Mouse (Mus musculus) embryonic stem cell, embryonic (primary cell): Measurements from ENCODE around the gene Bmp2k.
"Not testable (repeated sequence)": the region's sequence is repeated elsewhere in the genome, so short reads cannot be mapped to it uniquely, and the experiment has no call there.

ENCODE experiments used
- CTCF ChIA-PET, 4 experiments: fragments of 300-600 bp in 2 of 4; fragments of 350-600 bp in 2 of 4; sonication (Branson Sonifier 250); formaldehyde crosslinking; loops; one replicate each; lab custom pipeline; 2022; ENCODE audit warnings: inconsistent platforms in 2 of 4; lab: Charles Lee
- POLR2A ChIA-PET, 4 experiments: fragments of 300-600 bp in 2 of 4; fragments of 350-600 bp in 2 of 4; sonication (Branson Sonifier 250); formaldehyde crosslinking; loops; one replicate each; lab custom pipeline; 2022; ENCODE audit warnings: antibody characterized with exemption in 4 of 4, inconsistent platforms in 1 of 4; lab: Charles Lee

The Bmp2k gene

DNA sequence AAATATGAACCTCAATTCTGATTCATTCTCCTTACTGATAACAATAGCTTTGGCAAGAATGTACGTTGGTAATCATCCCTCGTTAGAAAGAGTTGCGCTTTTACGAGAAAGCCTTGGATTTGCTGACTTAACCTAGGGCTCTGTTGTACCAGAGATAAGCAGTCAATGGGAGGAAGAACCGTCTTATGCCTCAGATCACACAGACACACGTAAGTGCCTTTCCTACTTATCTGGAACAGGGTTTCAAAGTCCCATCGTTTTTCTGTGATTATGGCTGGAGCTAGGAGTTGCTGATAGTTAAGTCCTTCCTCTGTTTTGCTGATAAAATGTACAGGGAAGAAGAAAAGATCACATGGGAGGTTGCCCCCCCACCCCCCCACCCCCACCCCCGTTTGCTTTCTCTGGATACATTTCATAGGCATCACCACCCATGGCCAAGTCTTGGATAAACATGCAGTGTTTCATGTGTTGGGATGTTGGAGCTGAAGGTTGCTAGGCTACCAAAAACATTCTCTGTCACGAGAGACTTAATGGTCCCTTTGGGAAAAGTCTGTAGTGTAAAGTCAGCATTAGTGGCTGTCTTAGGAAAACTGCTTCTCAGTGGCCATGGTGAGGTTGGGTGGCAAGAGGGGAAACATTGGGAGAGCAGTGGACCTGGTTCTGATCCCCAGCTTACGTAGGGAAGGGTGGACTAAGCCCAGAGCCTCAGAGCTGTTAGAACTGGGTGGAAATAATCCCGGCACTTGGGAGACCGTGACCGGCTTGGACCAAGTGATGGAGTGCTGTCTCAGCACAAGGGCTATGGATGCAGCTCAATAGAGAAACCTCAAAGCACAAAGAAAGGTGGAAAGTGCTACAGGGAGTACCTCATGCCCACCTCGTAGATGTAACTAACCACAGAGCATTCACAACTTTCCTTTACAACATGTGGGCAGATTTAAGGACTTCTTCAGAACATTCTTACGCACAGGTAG lies 25.1 kb downstream of the Bmp2k start:
- POLR2A ChIA-PET = no interaction called here
- CTCF ChIA-PET = no interaction called here

DNA sequence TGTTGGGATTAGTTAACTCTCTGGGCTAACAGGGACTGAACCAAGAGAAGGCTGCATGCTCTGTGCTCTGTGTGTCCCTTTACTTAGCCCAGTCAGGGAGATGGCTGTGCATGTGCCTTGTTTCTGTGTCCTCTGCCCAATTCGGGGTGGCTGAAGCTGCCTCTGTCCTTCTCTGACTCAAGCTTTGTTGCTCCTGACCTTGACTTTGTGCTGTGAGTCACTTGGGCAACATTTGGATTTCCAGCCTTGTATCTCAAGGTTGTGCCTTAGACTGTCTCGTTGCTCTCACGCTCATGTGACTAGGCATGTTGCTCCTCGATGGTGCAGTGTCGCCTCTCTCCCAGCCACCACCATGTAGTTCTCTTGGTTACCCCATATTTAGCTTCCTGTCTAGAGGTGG lies 27.3 kb downstream of the Bmp2k start:
- ChIA-PET POLR2A (no interaction called here), CTCF (no interaction called here)

DNA sequence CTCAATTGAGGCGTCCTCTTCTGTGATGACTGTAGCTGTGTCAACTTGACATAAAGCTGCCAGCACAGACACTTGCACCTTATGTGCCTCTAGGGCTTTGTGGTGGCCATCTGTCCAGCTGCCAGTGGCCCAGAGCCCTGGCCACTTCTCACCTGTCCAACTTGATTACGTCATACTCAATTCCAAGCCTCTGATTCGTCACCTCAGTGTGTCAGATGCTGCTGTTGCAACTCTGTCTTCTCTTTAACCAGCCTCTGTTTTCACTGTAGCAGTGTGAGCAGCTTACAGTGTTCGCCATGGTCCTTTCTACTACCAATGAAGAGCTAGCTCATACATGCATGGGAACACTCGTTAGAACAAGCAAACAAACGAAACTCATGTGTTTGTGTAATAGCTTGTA lies 28.2 kb downstream of the Bmp2k start:
- ChIA-PET POLR2A (interaction anchor here in 1 of 4 experiments (0.6 kb wide), 2 partner anchors 23 to 949 kb away, joined by 4 to 6 read pairs; no protein-coding TSS in a partner anchor), CTCF (no interaction called here)

DNA sequence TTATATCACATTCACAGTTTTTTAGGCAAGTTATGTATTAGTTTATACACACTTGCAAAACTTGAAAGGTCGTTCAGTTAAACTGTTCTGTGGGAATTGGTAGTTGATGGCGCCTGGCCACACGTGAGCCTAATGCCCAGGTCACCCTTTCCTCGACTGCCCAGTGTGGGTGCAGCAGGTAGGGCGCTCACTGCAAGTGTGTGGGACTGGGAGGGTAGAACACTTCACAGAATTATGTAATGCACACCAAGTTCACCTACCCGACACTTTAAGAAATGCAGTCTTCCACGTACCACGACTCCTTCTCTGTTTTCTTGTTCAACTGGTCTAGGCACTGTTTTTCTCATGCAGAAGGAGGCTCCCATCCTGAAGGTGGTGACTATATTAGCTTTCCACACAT lies 30.5 kb downstream of the Bmp2k start:
- ChIA-PET POLR2A (no interaction called here), CTCF (no interaction called here)

DNA sequence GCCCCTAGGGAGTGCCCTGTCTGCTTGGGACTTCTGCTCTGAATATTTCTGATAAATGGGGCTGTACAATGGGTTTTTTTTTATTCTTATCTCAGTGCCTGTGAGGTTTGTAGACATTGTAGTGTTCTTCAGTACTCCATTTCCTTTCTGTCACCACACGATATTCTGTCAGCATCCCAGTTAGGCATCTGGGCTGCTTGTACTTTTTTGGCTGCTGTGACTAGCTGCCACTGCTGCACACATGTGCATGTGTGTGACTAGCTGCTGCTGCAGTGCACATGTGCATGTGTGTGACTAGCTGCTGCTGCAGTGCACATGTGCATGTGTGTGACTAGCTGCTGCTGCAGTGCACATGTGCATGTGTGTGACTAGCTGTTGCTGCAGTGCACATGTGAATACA lies 31.4 kb downstream of the Bmp2k start:
- CTCF ChIA-PET = not testable (repeated sequence)
- POLR2A ChIA-PET = interaction anchor here in 1 of 4 experiments (2.0 kb wide), 1 partner anchor 16 kb away, joined by 4 read pairs; no protein-coding TSS in a partner anchor

DNA sequence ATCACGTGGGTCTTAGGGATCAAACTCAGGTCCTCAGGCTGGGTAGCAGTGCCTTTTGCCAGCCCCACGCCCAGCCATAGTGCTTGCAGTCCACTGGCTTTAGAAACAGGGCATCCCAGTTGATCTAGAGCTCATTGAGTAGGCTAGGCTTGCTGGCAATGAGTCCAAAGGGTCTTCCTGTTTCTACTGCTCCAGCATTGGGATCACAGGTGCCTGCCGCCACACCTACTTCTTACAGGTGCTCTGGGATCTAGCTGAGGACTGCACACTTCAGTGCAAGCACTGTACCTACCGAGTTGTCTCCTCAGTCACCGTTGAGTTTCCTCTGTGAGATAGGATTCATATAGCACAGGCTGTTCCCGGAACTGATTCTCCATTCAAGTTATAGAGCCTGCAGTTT lies 34.3 kb downstream of the Bmp2k start:
- CTCF ChIA-PET = no interaction called here
- POLR2A ChIA-PET = no interaction called here

DNA sequence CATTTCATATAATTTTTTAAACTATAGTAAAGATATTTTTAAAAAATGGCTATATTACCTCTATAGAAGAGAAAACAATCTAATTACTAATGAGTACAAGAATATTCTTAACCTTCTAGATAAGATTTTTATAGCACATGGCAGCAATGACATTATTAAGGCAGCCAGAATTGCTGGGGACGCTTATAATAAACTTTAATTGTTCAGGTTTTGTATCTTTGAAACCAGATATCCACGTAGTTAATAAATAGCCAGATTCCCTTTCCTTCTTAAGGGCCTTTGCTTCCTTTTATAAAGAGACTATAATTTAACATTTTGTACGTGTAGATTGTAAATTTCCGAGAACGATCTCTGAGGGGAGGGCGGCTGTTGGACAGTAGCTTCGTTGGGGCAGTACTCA lies 47.8 kb downstream of the Bmp2k start:
- CTCF ChIA-PET = no interaction called here
- POLR2A ChIA-PET = no interaction called here

DNA sequence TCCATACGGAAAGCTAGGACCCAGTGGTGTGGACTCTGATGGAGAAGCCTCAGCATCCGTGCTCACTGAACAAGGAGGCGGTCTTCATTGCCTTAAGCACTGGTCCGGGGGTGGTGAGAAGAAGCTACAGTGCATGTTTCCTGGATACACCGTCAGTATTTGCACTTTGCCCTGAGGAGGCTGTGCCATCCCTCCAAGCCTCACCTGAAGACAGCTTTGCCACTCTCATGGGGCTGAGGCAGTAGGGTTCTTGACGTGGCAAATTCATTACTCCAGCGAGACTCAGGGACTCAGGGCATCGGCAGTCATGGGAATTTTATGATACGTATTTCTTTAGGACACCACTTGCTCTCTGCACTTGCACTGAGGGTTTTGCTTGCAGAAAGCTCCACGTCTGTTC lies 49.2 kb downstream of the Bmp2k start:
- ChIA-PET CTCF (no interaction called here), POLR2A (interaction anchor here in 1 of 4 experiments (1.4 kb wide), 1 partner anchor 64 kb away, joined by 3 read pairs; the partner anchor contains the start of gene Paqr3)

DNA sequence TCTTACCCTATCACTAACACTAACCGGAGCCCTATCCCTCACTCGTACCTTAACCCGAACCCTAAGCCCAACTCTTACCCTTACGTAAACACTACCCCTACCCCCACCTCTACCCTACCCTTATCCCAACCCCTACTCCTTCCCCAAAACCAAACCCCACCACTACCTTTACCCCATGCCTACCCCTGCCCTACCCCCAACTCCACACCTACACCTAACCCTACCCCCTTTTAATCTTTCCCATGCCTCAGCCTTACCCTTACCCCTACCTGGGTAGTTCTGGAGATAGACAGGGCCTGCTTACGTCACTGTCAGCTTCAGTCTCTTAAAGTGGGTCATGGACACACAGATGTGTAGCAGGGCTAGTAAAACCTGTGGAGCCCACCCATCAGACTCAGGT lies 51.4 kb downstream of the Bmp2k start:
- POLR2A ChIA-PET = no interaction called here
- CTCF ChIA-PET = no interaction called here

DNA sequence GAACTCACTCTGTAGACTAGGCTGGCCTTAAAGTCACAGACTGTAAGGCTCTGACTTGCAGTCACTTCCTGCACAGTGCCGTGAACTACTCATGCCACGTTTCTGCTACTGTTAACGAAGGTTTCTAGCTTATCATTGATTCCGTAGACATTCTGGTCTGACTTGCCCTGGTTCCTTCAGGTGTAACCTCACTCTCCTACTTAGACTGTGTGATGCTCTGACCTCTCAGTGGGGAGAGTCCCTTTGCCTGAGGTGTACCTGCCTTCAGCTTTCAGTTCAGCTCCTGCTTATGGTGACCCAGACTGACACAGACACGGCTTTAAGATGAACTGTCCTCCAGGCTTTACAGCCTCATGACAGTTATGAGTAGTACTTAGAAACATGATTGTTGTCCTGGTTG lies 56.7 kb downstream of the Bmp2k start:
- POLR2A ChIA-PET = no interaction called here
- CTCF ChIA-PET = no interaction called here

DNA sequence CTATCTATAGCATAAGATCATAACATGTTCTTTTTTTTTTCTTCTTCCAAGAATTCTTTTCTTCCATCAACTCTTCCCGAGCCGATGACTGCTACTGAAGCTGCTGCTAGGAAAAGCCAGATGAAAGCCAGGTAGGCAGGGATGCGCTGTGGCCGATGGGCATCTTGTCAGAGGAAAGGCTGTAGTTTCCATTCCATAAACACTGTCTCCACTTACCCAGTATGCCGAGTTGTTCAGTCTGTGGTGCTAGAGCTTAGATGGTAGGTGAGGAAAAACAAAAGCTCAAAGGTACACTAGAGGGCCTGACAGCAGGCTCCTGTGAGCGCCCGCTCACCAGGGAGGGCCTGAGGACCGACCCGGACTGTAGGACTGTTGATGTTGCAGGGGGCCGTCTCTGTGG lies 57.3 kb downstream of the Bmp2k start:
- CTCF ChIA-PET = interaction anchor here in 3 of 4 experiments (0.5 to 1.2 kb wide), 5 partner anchors 9 to 862 kb away, joined by 3 to 5 read pairs (median 4); no protein-coding TSS in a partner anchor
- POLR2A ChIA-PET = no interaction called here

DNA sequence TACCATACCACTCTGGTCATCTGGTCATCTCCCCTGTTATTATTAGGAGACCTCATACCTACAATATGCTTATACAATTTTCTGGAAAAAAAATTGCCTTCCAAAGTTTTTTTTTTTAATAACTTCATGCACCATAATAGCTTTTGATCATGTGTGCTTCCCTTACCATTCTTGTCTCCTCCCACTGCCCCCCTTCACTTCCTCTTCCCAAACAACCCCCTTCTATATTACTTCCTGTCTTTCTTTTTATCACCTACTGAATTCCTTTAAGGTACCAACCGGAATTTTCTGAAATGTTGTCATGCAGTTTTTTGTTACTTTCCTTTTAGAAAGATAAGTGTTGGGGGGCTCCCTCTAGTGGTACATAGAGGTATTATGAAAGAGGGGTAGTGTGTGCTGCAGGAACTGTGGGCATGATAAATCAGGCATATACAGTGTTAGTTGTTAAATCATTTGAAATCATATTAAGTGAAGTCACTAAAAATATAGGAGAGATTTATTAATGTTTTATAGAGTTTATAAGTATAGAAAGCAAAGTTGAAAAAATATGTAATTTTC lies 58.1 kb downstream of the Bmp2k start:
- CTCF ChIA-PET = interaction anchor here in 3 of 4 experiments (0.5 to 1.2 kb wide), 5 partner anchors 9 to 863 kb away, joined by 3 to 5 read pairs (median 4); no protein-coding TSS in a partner anchor
- POLR2A ChIA-PET = no interaction called here

DNA sequence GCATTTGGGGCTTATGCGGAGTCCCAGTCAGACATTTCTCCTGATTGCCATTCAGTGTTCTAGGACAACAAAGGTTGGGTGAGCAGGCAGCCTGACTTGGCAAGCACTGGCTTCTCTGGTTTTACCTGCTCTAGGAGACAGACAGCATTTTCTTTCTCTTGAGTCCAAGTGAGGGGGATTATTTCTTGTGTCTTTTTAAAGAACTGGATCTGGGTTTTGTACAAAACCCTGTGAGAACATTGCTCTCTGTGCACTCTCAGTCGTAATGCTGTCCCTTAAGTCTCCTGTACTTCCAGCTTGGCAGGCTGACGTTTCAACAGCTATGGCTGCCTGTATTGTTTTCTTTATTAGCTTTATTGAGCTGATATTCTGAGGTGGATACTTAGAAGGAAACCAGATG lies 58.9 kb downstream of the Bmp2k start:
- ChIA-PET CTCF (no interaction called here), POLR2A (no interaction called here)

DNA sequence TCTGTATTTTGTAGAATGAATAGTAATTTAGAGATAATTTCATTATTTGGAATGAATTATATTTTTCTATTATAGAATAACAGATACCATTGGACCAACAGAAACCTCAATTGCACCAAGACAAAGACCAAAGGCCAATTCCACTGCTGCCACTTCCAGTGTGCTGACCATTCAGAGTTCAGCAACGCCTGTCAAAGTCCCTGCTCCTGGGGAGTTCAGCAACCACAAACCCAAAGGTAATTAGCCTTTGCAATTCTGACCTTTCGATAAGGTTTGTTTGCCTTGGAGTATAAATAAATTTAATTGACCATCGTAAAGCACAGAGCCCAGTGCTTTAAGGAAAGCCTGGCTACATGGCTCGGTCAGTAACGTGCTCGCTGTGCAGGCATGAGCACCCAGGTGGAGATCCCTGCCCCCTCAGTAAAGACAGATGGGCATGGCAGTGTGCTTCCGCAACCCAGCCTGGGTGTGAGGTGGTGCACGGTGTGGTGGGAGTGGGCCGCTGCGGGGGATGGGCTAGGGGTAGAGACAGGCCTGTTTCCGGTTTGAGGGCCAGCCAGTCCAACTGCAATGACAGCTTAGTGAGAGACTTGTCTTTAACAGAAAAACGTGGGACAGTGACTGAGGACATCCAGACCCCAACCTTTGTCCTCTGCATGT lies 59.4 kb downstream of the Bmp2k start:
- CTCF ChIA-PET = no interaction called here
- POLR2A ChIA-PET = no interaction called here

DNA sequence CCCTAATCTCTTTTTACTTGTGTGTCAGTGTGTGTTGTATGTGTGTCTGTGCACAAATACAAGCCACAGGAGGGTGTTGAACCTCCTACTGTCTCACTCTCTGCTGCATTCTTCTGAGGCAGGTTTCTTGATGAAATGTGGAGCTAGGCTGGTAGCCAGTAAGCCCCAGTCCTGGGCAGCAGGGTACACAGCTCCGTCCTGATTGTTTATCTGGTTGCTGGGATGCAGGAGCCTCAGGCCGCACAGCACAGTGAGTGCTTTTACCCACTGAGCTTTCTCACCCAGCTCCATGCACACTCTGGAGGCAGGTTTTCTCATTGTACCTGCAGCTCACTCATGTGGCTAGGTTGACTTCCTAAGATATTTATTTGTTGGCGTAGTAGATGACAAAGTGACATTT lies 63.4 kb downstream of the Bmp2k start:
- ChIA-PET CTCF (interaction anchor here in 1 of 4 experiments (0.8 kb wide), 1 partner anchor 1323 kb away, joined by 10 read pairs; no protein-coding TSS in a partner anchor), POLR2A (interaction anchor here in 1 of 4 experiments (0.6 kb wide), 1 partner anchor 477 kb away, joined by 5 read pairs; no protein-coding TSS in a partner anchor)

DNA sequence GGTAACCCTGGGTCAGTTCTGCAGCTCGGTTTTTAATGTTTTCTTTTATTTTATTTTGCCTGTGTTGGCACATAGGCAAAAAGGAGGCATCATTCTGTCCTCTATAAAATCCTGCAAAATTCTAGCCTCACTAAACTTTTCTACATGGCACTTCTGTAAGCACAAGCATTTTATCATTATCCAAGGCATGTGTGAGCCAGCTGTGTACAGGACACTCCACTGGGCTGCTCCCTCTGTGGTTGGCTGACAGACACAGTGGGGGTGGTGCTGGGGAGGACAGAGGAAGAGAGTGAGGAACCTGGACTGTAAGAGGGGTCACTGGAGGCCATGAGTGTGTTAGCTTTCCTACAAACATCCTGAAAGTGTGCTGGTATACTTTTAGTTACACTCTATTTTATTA lies 64.6 kb downstream of the Bmp2k start:
- POLR2A ChIA-PET = no interaction called here

DNA sequence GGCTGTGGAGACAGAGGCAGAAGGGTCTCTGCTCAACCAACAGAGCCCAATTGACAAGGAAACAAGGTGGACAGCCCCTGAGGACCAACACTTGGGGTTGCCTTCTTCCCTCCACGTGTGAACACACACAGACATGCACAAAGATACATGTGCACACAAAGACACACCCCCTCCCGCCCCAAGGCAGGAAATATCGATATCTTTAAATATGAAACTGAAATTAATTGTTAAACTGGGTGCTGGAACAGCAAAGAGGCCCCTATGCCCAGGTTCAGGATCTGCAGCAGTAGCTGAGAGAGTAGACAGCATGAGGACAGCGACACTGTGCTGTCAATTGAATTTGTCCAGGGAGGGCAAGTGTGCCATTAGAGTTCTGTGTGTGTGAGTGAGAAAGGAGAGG lies 68.3 kb downstream of the Bmp2k start:
- ChIA-PET CTCF (no interaction called here), POLR2A (no interaction called here)

More for the DNA sequence above, 64.6 kb downstream of the Bmp2k start:
- CTCF ChIA-PET = no interaction called here

DNA sequence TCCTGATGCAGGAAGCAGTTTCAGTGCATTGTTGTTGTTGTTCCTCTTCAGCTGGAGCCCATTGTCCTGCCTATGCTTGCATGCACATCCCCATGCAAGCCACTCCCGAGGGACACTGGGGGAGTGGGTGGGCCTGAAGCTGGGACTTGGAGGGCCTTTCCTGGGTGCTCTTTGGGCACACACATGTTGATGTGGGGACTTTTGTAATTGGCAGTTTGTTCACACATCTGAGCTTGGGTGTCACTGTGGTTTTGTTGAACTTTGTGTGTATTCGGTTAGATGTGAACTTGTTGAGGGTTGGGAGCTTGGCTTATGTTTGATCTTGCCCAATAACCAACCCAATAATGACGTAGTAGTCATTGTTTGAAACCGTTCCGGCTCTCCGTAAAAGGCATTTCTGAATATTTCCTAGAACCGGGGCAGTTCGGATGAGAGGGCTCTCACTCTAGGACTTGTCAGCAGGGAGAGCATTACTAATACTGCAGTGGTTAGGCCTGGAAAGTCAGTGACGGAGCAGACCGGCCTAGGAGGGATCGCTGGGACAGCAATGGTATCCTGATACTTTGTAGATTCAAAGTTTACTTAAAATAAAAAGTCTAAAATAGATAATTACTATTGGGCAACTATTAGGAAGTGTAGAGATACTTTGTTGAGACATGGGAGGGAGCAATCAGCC lies 78.1 kb downstream of the Bmp2k start:
- ChIA-PET POLR2A (no interaction called here), CTCF (no interaction called here)

DNA sequence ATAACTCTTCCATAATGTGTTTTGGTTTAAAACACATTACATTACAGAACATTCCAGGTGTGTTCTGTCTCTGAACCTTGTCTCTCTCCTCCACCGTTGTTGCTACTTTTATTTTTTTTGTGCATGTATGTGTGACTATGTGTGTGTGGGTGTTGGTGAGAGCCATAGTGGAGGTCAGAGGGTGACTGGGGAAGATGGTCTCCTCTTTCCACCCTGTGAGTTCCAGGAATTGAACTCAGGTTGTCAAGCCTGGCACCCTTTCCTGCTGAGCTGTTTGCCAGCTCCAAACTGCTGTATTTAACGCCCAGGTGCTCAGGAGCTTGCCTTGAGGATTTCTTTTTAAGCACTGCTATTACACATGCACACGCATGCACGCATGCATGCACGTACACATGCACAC lies 78.7 kb downstream of the Bmp2k start:
- ChIA-PET CTCF (no interaction called here), POLR2A (no interaction called here)
